Mouse (Mus musculus) bone marrow, adult 2 months (tissue): ENCODE results near the gene Negr1. TPM values are rescaled to one million over a fixed set of nuclear protein-coding genes. Genes with fewer than 3 reads are reported as not detected.

Source experiments
- H3K27ac ChIP-seq: fragments of 200-500 bp; 2 replicates; pipeline ENCODE4 v1.5.1; 2012; ENCODE audit warnings: low read depth, mild to moderate bottlenecking, control low read depth, inconsistent platforms, low read length; ENCODE audit not compliant: control insufficient read depth, poor library complexity, insufficient read depth
- H3K4me1 ChIP-seq: fragments of 200-500 bp; 2 replicates; pipeline ENCODE4 v1.6.1; 2011; ENCODE audit warnings: low read length; ENCODE audit not compliant: control insufficient read depth, insufficient read depth
- H3K4me3 ChIP-seq: fragments of 200-500 bp; replicated peaks from 2 replicates; pipeline ENCODE3; 2011; ENCODE audit warnings: mild to moderate bottlenecking, low read depth, low read length, control low read depth; ENCODE audit not compliant: control insufficient read depth
- CTCF ChIP-seq: fragments of 200-500 bp; IDR thresholded peaks from 2 replicates; pipeline ENCODE4 v1.5.1; 2011; ENCODE audit warnings: low read length, control low read depth; ENCODE audit not compliant: control insufficient read depth, insufficient read depth
- POLR2A ChIP-seq: fragments of 200-500 bp; IDR thresholded peaks from 2 replicates; pipeline ENCODE4 v1.6.1; 2011; ENCODE audit warnings: low read depth, mild to moderate bottlenecking, control low read depth, low read length, borderline replicate concordance; ENCODE audit not compliant: control insufficient read depth
- WGBS: fragments of 180-500 bp; shearing (Covaris S2); methylation state at CpG from one replicate; pipeline ENCODE4 v1.1.7; 2018; 5-methylcytosine and 5-hydroxymethylcytosine counted together
- polyA plus RNA-seq: library from polyadenylated mRNA; stranded (reverse); fragments of >200 nt; gene quantifications from 2 replicates; pipeline ENCODE4 v1.2.4, GENCODE M21; 2011; ENCODE audit warnings: low replicate concordance; ENCODE audit not compliant: missing spikeins, insufficient read depth, insufficient read length

Negr1 gene
- polyA plus RNA-seq, 1 experiment = 1.8 TPM

GRCm38 (mm10) chr3:156794610-156795009 is 233.0 kb downstream of the Negr1 start:
- TF ChIP-seq POLR2A (no peak), CTCF (no peak)
- 15% methylated on average over 2 of the region's 2 CpGs for WGBS
- Histone ChIP-seq H3K27ac (no peak overlapping the region), H3K4me1 (no peaks in the 10 kb centered on the region), H3K4me3 (no peak overlapping the region)

- 83% methylated on average over 6 of the region's 6 CpGs for WGBS
- H3K4me1 ChIP-seq = no peaks in the 10 kb centered on the region
- no peak for TF ChIP-seq POLR2A
Observed at GRCm38 (mm10) chr3:156796061-156796691, 234.6 kb downstream of the Negr1 start.

GRCm38 (mm10) chr3:156799228-156799627 is 237.6 kb downstream of the Negr1 start:
- Histone ChIP-seq H3K4me1 (no peaks in the 10 kb centered on the region), H3K4me3 (no peak overlapping the region), H3K27ac (no peak overlapping the region)
- 90% methylated on average over 7 of the region's 7 CpGs for WGBS
- TF ChIP-seq CTCF = no peak
- TF ChIP-seq POLR2A = no peak

More at GRCm38 (mm10) chr3:156796061-156796691, 234.6 kb downstream of the Negr1 start:
- Histone ChIP-seq H3K27ac (no peak overlapping the region), H3K4me3 (no peak overlapping the region)

DNA sequence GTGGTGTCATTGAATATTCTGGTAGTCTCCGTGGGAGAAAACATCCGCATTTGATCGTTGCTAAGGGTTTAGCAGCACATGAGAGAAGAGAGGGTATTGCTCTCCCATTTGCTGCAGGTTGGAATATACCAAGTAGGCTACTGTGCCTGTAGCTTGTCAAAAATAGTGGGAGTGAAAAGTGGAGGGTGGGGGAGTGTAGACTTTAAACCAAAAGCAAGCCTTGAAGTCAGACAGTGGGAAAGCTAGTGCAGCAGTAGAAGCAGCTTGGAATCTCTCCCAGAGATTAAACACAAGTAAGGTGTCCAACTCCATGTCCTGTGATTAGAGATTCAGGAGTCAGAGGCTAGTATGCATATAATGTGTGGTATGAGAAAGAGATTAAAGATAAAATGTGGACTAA is 248.2 kb downstream of the Negr1 start:
- TF ChIP-seq CTCF (no peak), POLR2A (no peak)
- Histone ChIP-seq H3K4me1 (no peaks in the 10 kb centered on the region), H3K4me3 (no peak overlapping the region), H3K27ac (no peak overlapping the region)
- WGBS = 82% methylated on average over 3 of the region's 3 CpGs

DNA sequence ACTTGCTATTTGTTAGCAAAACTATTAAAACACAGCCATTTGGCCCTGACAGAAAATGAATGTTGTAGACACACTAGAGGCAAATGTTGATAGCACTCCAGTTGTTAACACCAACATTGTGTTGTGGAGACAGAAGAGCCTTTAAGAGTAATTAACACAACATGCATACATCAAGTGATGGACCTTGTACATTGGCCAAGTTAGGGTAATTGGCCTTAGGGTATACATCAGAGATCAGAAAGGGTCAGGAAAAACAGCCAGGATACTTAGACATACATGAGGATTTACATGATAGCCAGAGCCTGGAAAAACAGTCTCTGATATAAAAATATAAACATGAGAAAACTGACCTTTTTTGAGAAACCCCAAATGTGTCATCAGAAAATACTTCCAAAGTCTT is 255.3 kb downstream of the Negr1 start:
- TF ChIP-seq CTCF (no peak), POLR2A (no peak)
- Histone ChIP-seq H3K4me1 (no peaks in the 10 kb centered on the region), H3K27ac (no peak overlapping the region), H3K4me3 (no peak overlapping the region)

GRCm38 (mm10) chr3:156817452-156817851 is 255.9 kb downstream of the Negr1 start:
- H3K27ac ChIP-seq = no peak overlapping the region
- no peaks in the 10 kb centered on the region for H3K4me1 ChIP-seq
- 79% methylated on average over 6 of the region's 6 CpGs for WGBS
- no peak overlapping the region for H3K4me3 ChIP-seq
- TF ChIP-seq CTCF (no peak), POLR2A (no peak)

DNA sequence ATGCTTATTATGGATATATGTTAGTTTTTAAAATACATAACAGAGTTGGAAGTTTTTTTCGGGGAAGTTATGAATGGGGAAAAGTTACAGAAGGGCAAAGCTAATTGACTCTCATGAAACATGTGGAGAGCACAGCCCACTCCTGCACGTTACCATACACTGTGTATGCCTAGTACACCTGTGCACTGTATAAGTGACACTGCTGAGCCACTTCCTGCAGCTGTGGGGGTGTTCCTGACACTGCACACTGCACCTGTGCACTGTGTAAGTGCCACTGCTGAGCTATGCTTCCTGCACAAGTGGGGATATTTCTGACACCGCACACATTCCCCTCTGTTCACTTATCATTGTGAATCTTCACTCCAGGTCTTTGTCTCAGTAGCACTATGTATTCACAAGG is 261.4 kb downstream of the Negr1 start:
- 47% methylated on average over 3 of the region's 3 CpGs for WGBS
- no peaks in the 10 kb centered on the region for H3K4me1 ChIP-seq
- TF ChIP-seq CTCF (no peak), POLR2A (no peak)
- no peak overlapping the region for H3K27ac ChIP-seq
- no peak overlapping the region for H3K4me3 ChIP-seq

- H3K4me1 ChIP-seq = no peaks in the 10 kb centered on the region
- H3K27ac ChIP-seq = no peak overlapping the region
- 64% methylated on average over 3 of the region's 3 CpGs for WGBS
- no peak overlapping the region for H3K4me3 ChIP-seq
- no peak for TF ChIP-seq POLR2A
- TF ChIP-seq CTCF = no peak
Observed at GRCm38 (mm10) chr3:156833920-156834319, 272.3 kb downstream of the Negr1 start.

DNA sequence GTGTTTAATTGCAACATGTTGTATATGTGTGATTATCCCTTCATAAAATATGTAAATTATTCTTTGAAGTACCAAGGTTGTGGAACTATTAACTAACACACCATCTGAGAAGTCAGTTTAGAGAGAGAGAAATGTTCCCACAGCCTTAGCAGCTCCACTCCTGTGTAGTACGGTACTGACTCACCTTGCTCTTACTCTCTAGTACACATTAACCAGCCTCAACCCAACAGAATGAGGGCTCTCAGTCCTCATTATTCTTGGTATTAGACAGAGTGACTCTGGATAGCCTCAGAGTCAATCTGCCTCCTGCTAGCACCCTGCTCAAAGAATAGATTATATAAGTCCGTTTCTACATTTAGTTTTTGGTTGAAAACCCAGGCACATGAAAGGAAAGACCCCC is 277.0 kb downstream of the Negr1 start:
- TF ChIP-seq CTCF = no peak
- TF ChIP-seq POLR2A = no peak
- Histone ChIP-seq H3K27ac (no peak overlapping the region), H3K4me1 (no peaks in the 10 kb centered on the region), H3K4me3 (no peak overlapping the region)
- WGBS = 73% methylated on average over 2 of the region's 2 CpGs
